Mouse (Mus musculus) CH12.LX (cell line): ENCODE measurements at regions not wholly inside any gene's neighbourhood (a gene's known extent, or its start where the extent isn't known, plus 50 kb on each side); places are given as distances from the start of the nearest gene placed in this dataset.

Source experiments
- DNase-seq: peaks from one replicate; pipeline ENCODE4 v3.0.0-alpha.2; 2013; ENCODE audit errors: extremely low read depth
- H3K27ac ChIP-seq: 2 replicates; pipeline ENCODE4 v1.5.1; 2012; ENCODE audit warnings: low read depth, mild to moderate bottlenecking, control low read depth, moderate library complexity; ENCODE audit not compliant: insufficient read depth
- H3K27me3 ChIP-seq: replicated peaks from 2 replicates; pipeline ENCODE3; 2012; ENCODE audit warnings: inconsistent platforms
- H3K36me3 ChIP-seq, 2 experiments: replicated peaks in 1 of 2; 2 replicates each; pipeline versions ENCODE3 to v1.6.1; 2012; ENCODE audit warnings: inconsistent platforms in 1 of 2, low read length in 1 of 2, mild to moderate bottlenecking in 1 of 2, mixed read lengths in 1 of 2, moderate library complexity in 1 of 2; ENCODE audit not compliant: control insufficient read depth in 1 of 2, insufficient read depth in 1 of 2
- H3K4me1 ChIP-seq, 2 experiments: 2 replicates each; pipeline ENCODE4 v1.6.1; 2012; ENCODE audit warnings: inconsistent platforms in 1 of 2, moderate library complexity in 1 of 2; ENCODE audit not compliant: insufficient read depth in 2 of 2, control insufficient read depth in 1 of 2
- H3K4me2 ChIP-seq: 2 replicates; pipeline ENCODE4 v1.6.1; 2012; ENCODE audit warnings: low read depth, mild to moderate bottlenecking, control low read depth; ENCODE audit not compliant: poor library complexity, insufficient read depth, severe bottlenecking
- H3K4me3 ChIP-seq, 3 experiments: fragments of 150-350 bp in 1 of 3; sonication (generic) in 1 of 3; replicated peaks in 1 of 3; 2 replicates each; pipeline versions ENCODE3 to v1.5.1; 2011 to 2012; ENCODE audit warnings: low read depth in 2 of 3, low read length in 2 of 3, mild to moderate bottlenecking in 2 of 3, moderate library complexity in 2 of 3, control low read depth in 1 of 3, improper control_type of control experiment in 1 of 3, inconsistent platforms in 1 of 3, mixed read lengths in 1 of 3; ENCODE audit not compliant: poor library complexity in 1 of 3
- H3K79me2 ChIP-seq: replicated peaks from 2 replicates; pipeline ENCODE4 v1.6.1; 2012; ENCODE audit warnings: mild to moderate bottlenecking, moderate library complexity; ENCODE audit not compliant: control insufficient read depth, poor library complexity, insufficient read depth, severe bottlenecking; ENCODE audit errors: extremely low read depth
- H3K9ac ChIP-seq: 2 replicates; pipeline ENCODE4 v1.6.1; 2012; ENCODE audit warnings: low read depth, mild to moderate bottlenecking, control low read depth, moderate library complexity; ENCODE audit not compliant: insufficient read depth
- H3K9me3 ChIP-seq: replicated peaks from 2 replicates; pipeline ENCODE3; 2012; ENCODE audit warnings: low read length, inconsistent platforms, mixed read lengths
- BHLHE40 ChIP-seq: IDR thresholded peaks from 2 replicates; pipeline ENCODE4 v1.6.1; 2011; ENCODE audit warnings: mild to moderate bottlenecking, low read depth, low read length, improper control_type of control experiment
- CHD2 ChIP-seq: IDR thresholded peaks from 2 replicates; pipeline ENCODE4 v1.6.1; 2011; ENCODE audit warnings: low read length, improper control_type of control experiment
- EP300 ChIP-seq: IDR thresholded peaks from 2 replicates; pipeline ENCODE4 v1.6.1; 2011; ENCODE audit warnings: low read length, improper control_type of control experiment
- ETS1 ChIP-seq: conservative IDR thresholded peaks from 2 replicates; pipeline ENCODE4 v1.6.1; 2012; ENCODE audit warnings: low read depth, mild to moderate bottlenecking, inconsistent platforms, low read length, improper control_type of control experiment, moderate library complexity
- GABPA ChIP-seq: IDR thresholded peaks from 2 replicates; pipeline ENCODE4 v1.6.1; 2012; ENCODE audit warnings: low read depth, low read length, improper control_type of control experiment, inconsistent platforms; ENCODE audit not compliant: insufficient replicate concordance
- IRF4 ChIP-seq: IDR thresholded peaks from 2 replicates; pipeline ENCODE4 v1.6.1; 2014; ENCODE audit warnings: low read depth, mild to moderate bottlenecking, inconsistent platforms, low read length, improper control_type of control experiment
- JUND ChIP-seq: conservative IDR thresholded peaks from 2 replicates; pipeline ENCODE4 v1.6.1; 2011; ENCODE audit warnings: low read depth, low read length, improper control_type of control experiment
- KAT2A ChIP-seq: IDR thresholded peaks from 2 replicates; pipeline ENCODE4 v1.6.1; 2012; ENCODE audit warnings: low read length, improper control_type of control experiment, inconsistent platforms; ENCODE audit not compliant: insufficient replicate concordance
- MAFK ChIP-seq: IDR thresholded peaks from 2 replicates; pipeline ENCODE4 v1.6.1; 2011; ENCODE audit warnings: low read length, improper control_type of control experiment; ENCODE audit not compliant: insufficient replicate concordance
- MAX ChIP-seq: IDR thresholded peaks from 2 replicates; pipeline ENCODE4 v1.6.1; 2011; ENCODE audit warnings: low read length, improper control_type of control experiment
- MAZ ChIP-seq: IDR thresholded peaks from 2 replicates; pipeline ENCODE4 v1.6.1; 2012; ENCODE audit warnings: low read depth, mild to moderate bottlenecking, inconsistent platforms, low read length, improper control_type of control experiment, moderate library complexity
- MXI1 ChIP-seq: IDR thresholded peaks from 2 replicates; pipeline ENCODE4 v1.6.1; 2011; ENCODE audit warnings: mild to moderate bottlenecking, low read depth, low read length, improper control_type of control experiment
- NELFE ChIP-seq: IDR thresholded peaks from 2 replicates; pipeline ENCODE4 v1.6.1; 2011; ENCODE audit warnings: low read depth, low read length, improper control_type of control experiment
- NRF1 ChIP-seq: IDR thresholded peaks from 2 replicates; pipeline ENCODE4 v1.6.1; 2014; ENCODE audit warnings: low read depth, mild to moderate bottlenecking, inconsistent platforms, low read length, improper control_type of control experiment, moderate library complexity
- PAX5 ChIP-seq: IDR thresholded peaks from 2 replicates; pipeline ENCODE4 v1.6.1; 2012; ENCODE audit warnings: low read length, inconsistent platforms, mixed read lengths
- POLR2A ChIP-seq: IDR thresholded peaks from 2 replicates; pipeline ENCODE4 v1.6.1; 2011; ENCODE audit warnings: low read depth, mild to moderate bottlenecking, improper control_type of control experiment, low read length
- POLR2AphosphoS2 ChIP-seq: IDR thresholded peaks from 2 replicates; pipeline ENCODE4 v1.6.1; 2011; ENCODE audit warnings: low read depth, low read length, improper control_type of control experiment
- RCOR1 ChIP-seq: conservative IDR thresholded peaks from 2 replicates; pipeline ENCODE4 v1.6.1; 2012; ENCODE audit warnings: low read depth, mild to moderate bottlenecking, inconsistent platforms, low read length, improper control_type of control experiment
- SIN3A ChIP-seq: IDR thresholded peaks from 2 replicates; pipeline ENCODE4 v1.6.1; 2012; ENCODE audit warnings: low read length, improper control_type of control experiment, inconsistent platforms
- TBP ChIP-seq: conservative IDR thresholded peaks from 2 replicates; pipeline ENCODE4 v1.6.1; 2011; ENCODE audit warnings: low read depth, low read length, improper control_type of control experiment
- TCF12 ChIP-seq: IDR thresholded peaks from 2 replicates; pipeline ENCODE4 v1.6.1; 2014; ENCODE audit warnings: low read depth, mild to moderate bottlenecking, inconsistent platforms, low read length, improper control_type of control experiment
- USF1 ChIP-seq: IDR thresholded peaks from 2 replicates; pipeline ENCODE4 v1.6.1; 2014; ENCODE audit warnings: low read depth, mild to moderate bottlenecking, inconsistent platforms, low read length, improper control_type of control experiment
- ZC3H11A ChIP-seq: IDR thresholded peaks from 2 replicates; pipeline ENCODE4 v1.6.1; 2012; ENCODE audit warnings: low read depth, mild to moderate bottlenecking, inconsistent platforms, low read length, improper control_type of control experiment
- dilution Hi-C: fragments of 300-500 bp; cut with MboI; formaldehyde crosslinking; loops from 2 replicates; pipeline ENCODE4 v1.14.3; 2020; ENCODE audit warnings: low sequenced_read_pairs; ENCODE audit not compliant: extremely low pct_unique_long_range_greater_than_20kb, extremely low pct_ligation_motif_present
- in situ Hi-C: fragments of 300-500 bp; cut with MboI; formaldehyde crosslinking; loops from 3 replicates; pipeline ENCODE4 v1.14.3; 2019; ENCODE audit warnings: low sequenced_read_pairs, low pct_ligation_motif_present, low pct_unique_long_range_greater_than_20kb, mixed read lengths

DNA sequence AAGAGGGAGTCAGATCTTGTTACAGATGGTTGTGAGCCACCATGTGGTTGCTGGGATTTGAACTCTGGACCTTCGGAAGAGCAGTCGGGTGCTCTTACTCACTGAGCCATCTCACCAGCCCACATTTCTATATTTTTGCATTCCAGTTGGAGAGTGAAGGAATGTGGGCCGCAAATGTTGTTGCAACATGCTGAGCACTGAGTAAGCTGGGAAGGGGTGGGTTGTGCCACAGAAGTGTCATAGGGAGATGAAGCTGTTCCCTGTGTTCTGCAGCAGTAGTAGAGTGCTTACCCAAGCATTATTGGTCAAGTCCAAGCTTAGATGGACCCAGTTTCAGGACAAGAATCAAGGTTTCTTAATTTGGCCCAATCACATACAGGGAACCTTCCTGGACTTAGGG, 169.1 kb upstream of the Cdkn3 start:
- dilution Hi-C loops (no loop called here), in situ Hi-C loops (loop anchor here (10.0 kb wide), 1 partner anchor 104 kb away; no protein-coding TSS in a partner anchor)
- Histone ChIP-seq H3K4me1 (no peaks in the 10 kb centered on the region), H3K79me2 (no peaks in the 10 kb centered on the region), H3K9me3 (no peaks in the 10 kb centered on the region), H3K27me3 (no peaks in the 10 kb centered on the region), H3K27ac (no peak overlapping the region), H3K4me2 (no peak overlapping the region), H3K36me3 (no peaks in the 10 kb centered on the region), H3K9ac (no peak overlapping the region), H3K4me3 (no peak overlapping the region)
- TF ChIP-seq IRF4 (no peak), MAFK (no peak), JUND (no peak), MAX (no peak), MAZ (no peak)
- DNase-seq: no peak

DNA sequence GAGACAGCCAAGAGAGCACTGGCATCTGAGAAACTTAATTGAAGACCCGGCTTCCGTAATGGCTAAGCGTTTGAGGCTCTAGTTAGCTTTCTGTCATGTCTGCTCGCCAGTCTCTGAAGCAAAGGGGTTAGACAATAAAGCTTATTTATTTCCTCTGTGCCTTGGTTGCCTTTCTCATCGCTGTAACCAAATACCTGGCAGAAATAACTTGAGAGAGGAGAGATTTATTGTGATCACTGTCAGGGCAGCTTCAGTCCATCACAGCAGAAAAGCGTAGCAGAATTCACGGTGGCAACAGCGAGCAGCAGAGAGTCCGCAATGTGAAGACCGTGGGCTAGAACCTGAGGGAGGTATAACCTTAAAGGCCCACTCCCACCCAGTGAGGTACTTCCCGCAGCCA, 174.2 kb upstream of the Cdkn3 start:
- H3K79me2 ChIP-seq: no peaks in the 10 kb centered on the region
- no peak for DNase-seq
- no peak overlapping the region for H3K4me2 ChIP-seq
- H3K4me3 ChIP-seq: no peak overlapping the region
- H3K9ac ChIP-seq: no peak overlapping the region
- in situ Hi-C loops (no loop called here), dilution Hi-C loops (no loop called here)
- H3K9me3 ChIP-seq: no peaks in the 10 kb centered on the region
- no peaks in the 10 kb centered on the region for H3K4me1 ChIP-seq
- no peak overlapping the region for H3K27ac ChIP-seq
- H3K36me3 ChIP-seq: no peaks in the 10 kb centered on the region
- H3K27me3 ChIP-seq: no peaks in the 10 kb centered on the region
- TF ChIP-seq NRF1 (no peak), ETS1 (no peak), POLR2AphosphoS2 (no peak), ZC3H11A (no peak), POLR2A (no peak), MXI1 (no peak), RCOR1 (no peak), CHD2 (no peak), USF1 (no peak), SIN3A (no peak), TBP (no peak), BHLHE40 (no peak), NELFE (no peak), JUND (no peak), KAT2A (no peak), GABPA (no peak), TCF12 (no peak), IRF4 (no peak), EP300 (no peak), PAX5 (no peak)
- TF ChIP-seq, all 38 proteins: peak for 0
